Mouse (Mus musculus) lung, embryonic 14.5 days (tissue): Measurements from ENCODE around the gene Galnt9. TPM values are rescaled to one million over a fixed set of nuclear protein-coding genes. Genes with fewer than 3 reads are reported as not detected.

Experiments used
- ATAC-seq: fragments of 200-750 bp; cut with Nextera tagmentation; 2 replicates; pipeline ENCODE4 v1.8.0; 2017; ENCODE audit warnings: mild to moderate bottlenecking, moderate TSS enrichment, moderate library complexity; ENCODE audit not compliant: insufficient read depth
- DNase-seq: peaks from one replicate; pipeline ENCODE4 v3.0.0-alpha.2; 2015
- H3K27ac ChIP-seq: fragments of 300-500 bp; sonication (generic); 2 replicates; pipeline ENCODE4 v1.5.1; 2014; ENCODE audit warnings: low read depth, mild to moderate bottlenecking, moderate library complexity
- H3K27me3 ChIP-seq: fragments of 300-500 bp; sonication (generic); 2 replicates; pipeline ENCODE4 v1.6.1; 2014; ENCODE audit warnings: low read length, control low read depth; ENCODE audit not compliant: insufficient read depth
- H3K36me3 ChIP-seq: fragments of 300-500 bp; sonication (generic); 2 replicates; pipeline ENCODE4 v1.6.1; 2014; ENCODE audit warnings: control low read depth; ENCODE audit not compliant: insufficient read depth
- H3K4me1 ChIP-seq: fragments of 300-500 bp; sonication (generic); 2 replicates; pipeline ENCODE4 v1.6.1; 2014; ENCODE audit warnings: antibody characterized with exemption, control low read depth; ENCODE audit not compliant: insufficient read depth
- H3K4me2 ChIP-seq: fragments of 300-500 bp; sonication (generic); 2 replicates; pipeline ENCODE4 v1.6.1; 2014; ENCODE audit warnings: mild to moderate bottlenecking
- H3K4me3 ChIP-seq: fragments of 300-500 bp; sonication (generic); 2 replicates; pipeline ENCODE4 v1.5.1; 2014; ENCODE audit warnings: low read depth, low read length
- H3K9ac ChIP-seq: fragments of 300-500 bp; sonication (generic); 2 replicates; pipeline ENCODE4 v1.6.1; 2014
- H3K9me3 ChIP-seq: fragments of 300-500 bp; sonication (generic); 2 replicates; pipeline ENCODE4 v1.6.1; 2016; ENCODE audit warnings: low read depth, low read length, control low read depth
- CTCF ChIP-seq: IDR thresholded peaks from 2 replicates; pipeline ENCODE4 v1.5.1; 2016; ENCODE audit warnings: antibody characterized with exemption, low read depth
- WGBS: fragments of 180-500 bp; shearing (Covaris S2); extraction: QIAGEN DNeasy Blood & Tissue Kit; methylation state at CpG from one replicate; pipeline ENCODE4 v1.1.7; 2014; 5-methylcytosine and 5-hydroxymethylcytosine counted together
- polyA plus RNA-seq: library from polyadenylated mRNA; unstranded; fragments of >200 nt; fragmentation: Nextera tagmentation; extraction: Ambion mirVana; gene quantifications from 2 replicates; pipeline ENCODE4 v1.2.1, GENCODE M21; 2014

Galnt9 gene
- polyA plus RNA-seq, 1 experiment from 2014 or later: not detected

GRCm38 (mm10) chr5:110534402-110534801, 9.8 kb upstream of the Galnt9 start:
- 57% methylated on average over 1 of the region's 1 CpGs for WGBS
- DNase-seq: no peak
- H3K27me3 ChIP-seq: no peaks in the 10 kb centered on the region
- no peak overlapping the region for H3K4me2 ChIP-seq
- no peak overlapping the region for H3K27ac ChIP-seq
- H3K9me3 ChIP-seq: no peaks in the 10 kb centered on the region
- ATAC-seq: no peak
- no peak overlapping the region for H3K4me3 ChIP-seq
- no peaks in the 10 kb centered on the region for H3K36me3 ChIP-seq
- no peaks in the 10 kb centered on the region for H3K4me1 ChIP-seq
- no peak overlapping the region for H3K9ac ChIP-seq
- TF ChIP-seq CTCF: no peak

DNA sequence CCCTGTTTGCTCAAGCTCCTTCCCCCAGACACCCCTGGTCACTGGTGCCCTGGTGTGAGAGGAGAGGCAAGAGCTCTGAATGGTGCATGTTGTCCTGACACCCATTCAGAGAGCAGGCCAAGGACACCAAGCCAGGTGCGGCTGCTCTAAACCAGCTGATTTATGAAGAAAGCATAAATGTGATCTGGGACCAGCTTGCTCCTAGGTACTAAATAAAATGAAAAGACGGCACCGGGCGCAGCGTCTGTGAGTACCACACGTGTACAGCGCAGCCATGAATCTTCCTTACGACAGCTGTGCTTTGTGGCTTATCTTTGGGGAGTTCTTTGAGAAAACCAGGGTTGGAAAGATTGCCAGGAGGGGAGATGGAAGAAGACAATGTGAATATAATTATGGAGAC, 8.2 kb upstream of the Galnt9 start:
- no peak overlapping the region for H3K9ac ChIP-seq
- no peak overlapping the region for H3K4me3 ChIP-seq
- H3K4me1 ChIP-seq: no peaks in the 10 kb centered on the region
- H3K4me2 ChIP-seq: no peak overlapping the region
- no peaks in the 10 kb centered on the region for H3K27me3 ChIP-seq
- H3K27ac ChIP-seq: no peak overlapping the region
- no peak for TF ChIP-seq CTCF
- no peaks in the 10 kb centered on the region for H3K36me3 ChIP-seq
- H3K9me3 ChIP-seq: no peaks in the 10 kb centered on the region
- ATAC-seq (no peak), DNase-seq (no peak)
- WGBS: 77% methylated on average over 8 of the region's 8 CpGs

GRCm38 (mm10) chr5:110540947-110541346, 3.2 kb upstream of the Galnt9 start:
- DNase-seq (no peak), ATAC-seq (no peak)
- no peak overlapping the region for H3K4me3 ChIP-seq
- H3K36me3 ChIP-seq: no peaks in the 10 kb centered on the region
- 44% methylated on average over 2 of the region's 2 CpGs for WGBS
- H3K9me3 ChIP-seq: no peaks in the 10 kb centered on the region
- no peak overlapping the region for H3K9ac ChIP-seq
- no peaks in the 10 kb centered on the region for H3K4me1 ChIP-seq
- H3K4me2 ChIP-seq: no peak overlapping the region
- no peak overlapping the region for H3K27ac ChIP-seq
- TF ChIP-seq CTCF: no peak
- H3K27me3 ChIP-seq: peaks cover 39% of the 10 kb centered on the region

DNA sequence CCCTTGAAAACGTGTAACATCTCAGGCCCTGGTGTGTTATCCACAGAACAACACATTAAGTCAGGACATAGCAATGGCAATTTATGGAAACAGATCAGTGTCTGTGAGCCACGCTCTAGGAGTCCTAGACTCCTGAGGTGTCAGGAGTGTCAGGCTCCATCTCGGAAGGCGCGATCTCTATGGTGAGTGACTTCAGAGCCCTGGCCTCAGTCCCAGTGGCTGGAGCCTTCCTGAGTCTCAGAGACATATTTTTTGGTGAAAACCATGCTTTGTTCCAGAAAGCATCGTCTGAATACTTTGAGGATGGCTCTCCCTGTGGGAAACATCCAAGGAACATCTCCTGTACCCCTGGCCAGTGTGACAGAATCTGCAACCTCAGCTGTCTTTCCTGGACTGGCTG, 2.7 kb upstream of the Galnt9 start:
- ATAC-seq (no peak), DNase-seq (no peak)
- no peak for TF ChIP-seq CTCF
- Histone ChIP-seq H3K27me3 (peaks cover 42% of the 10 kb centered on the region), H3K27ac (no peak overlapping the region), H3K36me3 (no peaks in the 10 kb centered on the region), H3K9me3 (no peaks in the 10 kb centered on the region), H3K4me1 (no peaks in the 10 kb centered on the region), H3K9ac (no peak overlapping the region), H3K4me3 (no peak overlapping the region), H3K4me2 (no peak overlapping the region)
- 61% methylated on average over 6 of the region's 6 CpGs for WGBS

GRCm38 (mm10) chr5:110544691-110545069, 525 bp downstream of the Galnt9 start:
- no peaks in the 10 kb centered on the region for H3K4me1 ChIP-seq
- peak overlapping the region; percentile 59 for H3K4me2 ChIP-seq
- ATAC-seq (no peak; the same call in 1 of the 2 replicates), DNase-seq (no peak)
- TF ChIP-seq CTCF: no peak
- no peak overlapping the region for H3K27ac ChIP-seq
- no peaks in the 10 kb centered on the region for H3K36me3 ChIP-seq
- H3K9me3 ChIP-seq: no peaks in the 10 kb centered on the region
- WGBS: 3% methylated on average over 24 of the region's 24 CpGs
- H3K9ac ChIP-seq: no peak overlapping the region
- peaks cover 42% of the 10 kb centered on the region for H3K27me3 ChIP-seq
- H3K4me3 ChIP-seq: peak overlapping the region; percentile 31; the same call in 1 of the 2 replicates

DNA sequence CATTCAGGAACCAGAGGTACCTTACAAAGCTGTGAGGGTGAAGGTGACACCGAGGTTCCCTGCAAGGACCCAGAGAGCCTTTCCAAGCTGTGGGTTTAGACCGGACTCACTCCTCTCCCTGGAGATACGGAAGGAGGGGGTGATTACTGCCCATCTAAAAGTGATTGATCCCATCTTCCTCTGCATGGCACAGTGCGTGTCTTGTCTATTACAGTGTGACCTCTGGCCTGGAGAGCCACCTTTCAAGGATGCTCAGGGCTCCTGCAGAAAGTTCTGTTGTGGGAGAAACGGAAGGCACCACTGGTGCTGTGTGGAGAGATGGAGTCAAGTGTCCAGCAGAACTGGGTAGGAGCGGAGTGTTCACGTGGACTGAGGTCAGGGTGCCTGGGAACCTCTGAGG, 1.2 kb downstream of the Galnt9 start:
- TF ChIP-seq CTCF: no peak
- Histone ChIP-seq H3K9ac (no peak overlapping the region), H3K27me3 (peaks cover 42% of the 10 kb centered on the region), H3K27ac (no peak overlapping the region), H3K4me1 (no peaks in the 10 kb centered on the region), H3K9me3 (no peaks in the 10 kb centered on the region), H3K4me2 (no peak overlapping the region), H3K4me3 (no peak overlapping the region), H3K36me3 (no peaks in the 10 kb centered on the region)
- no peak for DNase-seq
- no peak for ATAC-seq
- WGBS: 73% methylated on average over 7 of the region's 7 CpGs

- no peak overlapping the region for H3K9ac ChIP-seq
- no peak overlapping the region for H3K27ac ChIP-seq
- no peak for TF ChIP-seq CTCF
- no peaks in the 10 kb centered on the region for H3K36me3 ChIP-seq
- H3K4me2 ChIP-seq: no peak overlapping the region
- WGBS: 77% methylated on average over 11 of the region's 11 CpGs
- H3K4me1 ChIP-seq: no peaks in the 10 kb centered on the region
- H3K9me3 ChIP-seq: no peaks in the 10 kb centered on the region
- no peak overlapping the region for H3K4me3 ChIP-seq
- ATAC-seq: no peak
- peaks cover 42% of the 10 kb centered on the region for H3K27me3 ChIP-seq
- no peak for DNase-seq
These were observed 2.0 kb downstream of the Galnt9 start for GRCm38 (mm10) chr5:110546136-110546535.
